ENCODE assay signal across 8 mouse cellular contexts in the genomic region with DNA sequence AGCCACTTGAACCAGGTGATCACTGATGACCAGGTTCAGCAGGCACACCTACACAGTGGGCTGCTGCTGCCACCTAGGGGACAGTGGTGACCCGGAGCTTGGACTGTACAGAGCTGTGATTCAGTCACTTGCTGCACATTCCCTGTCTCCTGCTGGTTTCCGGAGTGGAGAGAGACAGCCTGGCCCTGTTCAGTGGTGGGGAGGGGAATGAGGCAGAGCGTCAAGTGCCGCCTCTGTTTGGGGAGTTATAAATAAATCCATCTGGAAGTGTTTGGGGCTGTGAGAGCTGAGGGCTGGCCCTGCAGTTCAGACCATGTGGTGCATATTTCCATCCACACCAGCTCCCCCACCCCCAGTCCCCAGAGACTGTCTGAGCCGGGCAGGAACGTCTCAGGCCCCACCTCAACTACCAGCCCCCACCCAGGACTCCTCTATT.
DNase-seq lines count a peak whose midpoint lies in the region; ATAC-seq and TF ChIP-seq lines count a peak whose summit lies in the region.

No protein-coding gene starts in this region.

- 13% methylated on average over 6 of the region's 6 CpGs for WGBS in hindbrain, embryonic 15.5 days

- intact Hi-C loops in gastrocnemius, adult 2 months (cut with DNase I), result loop anchor here (2.0 kb wide), 1 partner anchor 136 kb away; no protein-coding TSS in a partner anchor

- H3K4me3 ChIP-seq in gastrocnemius, adult 2 months, result no peak overlapping the region
- no peak overlapping the region for H3K4me3 ChIP-seq in hindbrain, embryonic 15.5 days

- H3K27me3 ChIP-seq in hindbrain, embryonic 15.5 days, result peaks cover 10% of the 10 kb centered on the region; the same call in 1 of the 2 replicates

- H3K9ac ChIP-seq in hindbrain, embryonic 15.5 days, result no peak overlapping the region

- ATAC-seq in hindbrain, embryonic 15.5 days (ENCODE audit: low FRiP score, low read depth), result peak; percentile 85
- ATAC-seq in erythroid progenitor cell, adult 5-6 weeks (replicated peaks; ENCODE audit: low FRiP score, poor library complexity, severe bottlenecking), result no peak

- no peak overlapping the region for H3K4me2 ChIP-seq in hindbrain, embryonic 15.5 days

- no peaks in the 10 kb centered on the region for H3K4me1 ChIP-seq in hindbrain, embryonic 15.5 days (replicated peaks)

- no peaks in the 10 kb centered on the region for H3K36me3 ChIP-seq in hindbrain, embryonic 15.5 days

- peak; percentile 18 for DNase-seq in WW6 (ENCODE audit: low read depth, low spot score)
- peak; percentile 39 to 69 for DNase-seq in cerebellum, postnatal 4 days (ENCODE audit: low spot score in 2 of 2)
- DNase-seq in gastrocnemius, adult 2 months, result peak; percentile 78
- DNase-seq in layer of hippocampus, postnatal 25 days (ENCODE audit: extremely low spot score in 1 of 2, low spot score in 1 of 2), result peak; percentile 29 to 62
- peak; percentile 52 for DNase-seq in lung, postnatal 25 days (ENCODE audit: low spot score)
- peak; percentile 54 for DNase-seq in right cerebral cortex, postnatal 25 days

- TF ChIP-seq CTCF in gastrocnemius, adult 2 months (IDR thresholded peaks at IDR 0.05), result peak; percentile 78

- no peaks in the 10 kb centered on the region for H3K9me3 ChIP-seq in hindbrain, embryonic 15.5 days

- H3K27ac ChIP-seq in gastrocnemius, adult 2 months, result peak overlapping the region; percentile 63
- no peak overlapping the region for H3K27ac ChIP-seq in hindbrain, embryonic 15.5 days (replicated peaks)

Comparison
In these comparisons a context has a peak if more than half of its experiments do, and no peak if none do; other contexts are left out.
1. DNase-seq: peak in every context shown above with its lines; median percentile 78 in gastrocnemius, adult 2 months; 54 in cerebellum, postnatal 4 days; 54 in right cerebral cortex, postnatal 25 days; 52 in lung, postnatal 25 days; 46 in layer of hippocampus, postnatal 25 days; 18 in WW6.